Mouse (Mus musculus) intestine, postnatal 0 days (tissue): Measurements from ENCODE around the gene Wnt7b. TPM values are rescaled to one million over a fixed set of nuclear protein-coding genes. Genes with fewer than 3 reads are reported as not detected.

Experiments used
- ATAC-seq: fragments of 200-750 bp; cut with Nextera tagmentation; 2 replicates; pipeline ENCODE4 v1.8.0; 2017; ENCODE audit warnings: mild to moderate bottlenecking, moderate TSS enrichment, moderate library complexity
- H3K27ac ChIP-seq: fragments of 300-500 bp; sonication (generic); 2 replicates; pipeline ENCODE4 v1.5.1; 2014; ENCODE audit warnings: mild to moderate bottlenecking, low read depth, low read length, moderate library complexity
- H3K27me3 ChIP-seq: fragments of 300-500 bp; sonication (generic); replicated peaks from 2 replicates; pipeline ENCODE4 v1.6.1; 2014; ENCODE audit warnings: low read length, mixed read lengths; ENCODE audit not compliant: control insufficient read depth, insufficient read depth
- H3K36me3 ChIP-seq: fragments of 300-500 bp; sonication (generic); 2 replicates; pipeline ENCODE4 v1.6.1; 2014; ENCODE audit warnings: mild to moderate bottlenecking, moderate library complexity; ENCODE audit not compliant: control insufficient read depth, insufficient read depth
- H3K4me1 ChIP-seq: fragments of 300-500 bp; sonication (generic); replicated peaks from 2 replicates; pipeline ENCODE4 v1.6.1; 2014; ENCODE audit warnings: antibody characterized with exemption, low read length, mixed read lengths; ENCODE audit not compliant: control insufficient read depth, insufficient read depth
- H3K4me2 ChIP-seq: fragments of 300-500 bp; sonication (generic); replicated peaks from 2 replicates; pipeline ENCODE4 v1.6.1; 2014; ENCODE audit warnings: low read depth, mild to moderate bottlenecking, moderate library complexity
- H3K4me3 ChIP-seq: fragments of 300-500 bp; sonication (generic); 2 replicates; pipeline ENCODE4 v1.5.1; 2014; ENCODE audit warnings: low read depth, low read length
- H3K9ac ChIP-seq: fragments of 300-500 bp; sonication (generic); 2 replicates; pipeline ENCODE4 v1.6.1; 2014; ENCODE audit warnings: mild to moderate bottlenecking, low read depth, low read length
- H3K9me3 ChIP-seq: fragments of 300-500 bp; sonication (generic); 2 replicates; pipeline ENCODE4 v1.6.1; 2016; ENCODE audit warnings: mixed run types; ENCODE audit not compliant: control insufficient read depth
- CTCF ChIP-seq: sonication (generic); IDR thresholded peaks from 2 replicates; pipeline ENCODE4 v1.5.1; 2016; ENCODE audit warnings: low read depth, mild to moderate bottlenecking, control low read depth, antibody characterized with exemption, moderate library complexity
- WGBS: fragments of 180-500 bp; shearing (Covaris S2); extraction: QIAGEN DNeasy Blood & Tissue Kit; methylation state at CpG from one replicate; pipeline ENCODE4 v1.1.7; 2014; 5-methylcytosine and 5-hydroxymethylcytosine counted together
- polyA plus RNA-seq: library from polyadenylated mRNA; unstranded; fragments of >200 nt; fragmentation: Nextera tagmentation; extraction: Ambion mirVana; gene quantifications from 2 replicates; pipeline ENCODE4 v1.2.1, GENCODE M21; 2015

Wnt7b gene
- polyA plus RNA-seq, 1 experiment from 2014 or later = 0.14 TPM

GRCm38 (mm10) chr15:85580934-85581562 lies 1.2 kb downstream of the Wnt7b start:
- H3K9ac ChIP-seq = no peak overlapping the region
- H3K36me3 ChIP-seq = no peaks in the 10 kb centered on the region
- H3K4me3 ChIP-seq = peak overlapping the region; percentile 46
- no peaks in the 10 kb centered on the region for H3K4me1 ChIP-seq
- no peak for TF ChIP-seq CTCF
- 1% methylated on average over 53 of the region's 66 CpGs for WGBS
- H3K27me3 ChIP-seq = peaks cover 85% of the 10 kb centered on the region
- ATAC-seq = no peak
- H3K27ac ChIP-seq = no peak overlapping the region
- H3K4me2 ChIP-seq = peak overlapping the region; percentile 77
- H3K9me3 ChIP-seq = no peaks in the 10 kb centered on the region

GRCm38 (mm10) chr15:85580483-85580882 lies 1.8 kb downstream of the Wnt7b start:
- under 1% methylated on average over 38 of the region's 47 CpGs for WGBS
- Histone ChIP-seq H3K9me3 (no peaks in the 10 kb centered on the region), H3K4me2 (peak overlapping the region; percentile 77), H3K36me3 (no peaks in the 10 kb centered on the region), H3K27me3 (peaks cover 91% of the 10 kb centered on the region), H3K27ac (no peak overlapping the region), H3K9ac (no peak overlapping the region), H3K4me3 (peak overlapping the region; percentile 46), H3K4me1 (no peaks in the 10 kb centered on the region)
- TF ChIP-seq CTCF = no peak
- ATAC-seq = no peak

GRCm38 (mm10) chr15:85577583-85578460 lies 4.5 kb downstream of the Wnt7b start:
- Histone ChIP-seq H3K4me1 (no peaks in the 10 kb centered on the region), H3K27ac (no peak overlapping the region), H3K9ac (no peak overlapping the region), H3K4me2 (no peak overlapping the region), H3K9me3 (no peaks in the 10 kb centered on the region), H3K36me3 (no peaks in the 10 kb centered on the region), H3K4me3 (no peak overlapping the region), H3K27me3 (peaks cover 84% of the 10 kb centered on the region)
- no peak for TF ChIP-seq CTCF
- 2% methylated on average over 54 of the region's 54 CpGs for WGBS
- ATAC-seq = no peak

GRCm38 (mm10) chr15:85576511-85577440 lies 5.5 kb downstream of the Wnt7b start:
- no peak overlapping the region for H3K4me3 ChIP-seq
- H3K9ac ChIP-seq = no peak overlapping the region
- no peak overlapping the region for H3K27ac ChIP-seq
- no peak overlapping the region for H3K4me2 ChIP-seq
- peaks cover 73% of the 10 kb centered on the region for H3K27me3 ChIP-seq
- H3K9me3 ChIP-seq = no peaks in the 10 kb centered on the region
- 2% methylated on average over 61 of the region's 61 CpGs for WGBS
- no peak for ATAC-seq
- H3K4me1 ChIP-seq = no peaks in the 10 kb centered on the region
- no peak for TF ChIP-seq CTCF
- H3K36me3 ChIP-seq = no peaks in the 10 kb centered on the region

GRCm38 (mm10) chr15:85576110-85576509 lies 6.2 kb downstream of the Wnt7b start:
- TF ChIP-seq CTCF = no peak
- no peaks in the 10 kb centered on the region for H3K9me3 ChIP-seq
- no peak overlapping the region for H3K4me2 ChIP-seq
- no peak for ATAC-seq
- WGBS = 3% methylated on average over 20 of the region's 20 CpGs
- no peak overlapping the region for H3K4me3 ChIP-seq
- H3K9ac ChIP-seq = no peak overlapping the region
- no peaks in the 10 kb centered on the region for H3K36me3 ChIP-seq
- H3K4me1 ChIP-seq = no peaks in the 10 kb centered on the region
- peaks cover 67% of the 10 kb centered on the region for H3K27me3 ChIP-seq
- no peak overlapping the region for H3K27ac ChIP-seq

GRCm38 (mm10) chr15:85574558-85574957 lies 7.7 kb downstream of the Wnt7b start:
- no peak for TF ChIP-seq CTCF
- Histone ChIP-seq H3K36me3 (no peaks in the 10 kb centered on the region), H3K4me2 (no peak overlapping the region), H3K9me3 (no peaks in the 10 kb centered on the region), H3K4me1 (no peaks in the 10 kb centered on the region), H3K4me3 (no peak overlapping the region), H3K27me3 (peaks cover 51% of the 10 kb centered on the region), H3K27ac (no peak overlapping the region), H3K9ac (no peak overlapping the region)
- no peak for ATAC-seq
- 77% methylated on average over 8 of the region's 8 CpGs for WGBS
